Mouse (Mus musculus) adipocyte (in vitro differentiated cells): ENCODE data around the gene Cpne5.
"Not testable (repeated sequence)": the region's sequence is repeated elsewhere in the genome, so short reads cannot be mapped to it uniquely, and the experiment has no call there.

ENCODE experiments used
- DNase-seq: peaks from one replicate; pipeline ENCODE4 v3.0.0-alpha.2; 2016; ENCODE audit warnings: low spot score

Gene Cpne5

DNA sequence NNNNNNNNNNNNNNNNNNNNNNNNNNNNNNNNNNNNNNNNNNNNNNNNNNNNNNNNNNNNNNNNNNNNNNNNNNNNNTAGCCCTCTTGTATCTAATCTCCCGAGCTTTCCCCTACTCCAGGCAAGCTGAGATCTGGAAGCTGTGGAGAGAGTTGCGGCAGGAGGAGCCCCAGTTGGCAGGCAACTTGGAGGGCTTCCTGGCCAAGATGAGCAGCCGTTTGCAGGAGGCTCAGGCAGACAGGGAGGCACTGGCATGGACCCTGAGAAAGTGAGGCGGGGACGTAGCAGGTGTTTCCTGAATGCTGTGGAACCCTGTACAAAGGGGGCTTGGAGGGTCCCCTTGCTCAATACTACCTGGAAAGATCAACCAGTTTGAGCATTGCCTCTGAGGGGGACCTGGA is 102.9 kb downstream of the Cpne5 start:
- peak; percentile 35 for DNase-seq

- no peak for DNase-seq
Observed at GRCm38 (mm10) chr17:29129341-29129740, 108.6 kb downstream of the Cpne5 start.

GRCm38 (mm10) chr17:29126561-29126960 is 111.4 kb downstream of the Cpne5 start:
- DNase-seq, result no peak

- peak; percentile 89 for DNase-seq
Observed at GRCm38 (mm10) chr17:29123578-29124174, 114.3 kb downstream of the Cpne5 start.

DNA sequence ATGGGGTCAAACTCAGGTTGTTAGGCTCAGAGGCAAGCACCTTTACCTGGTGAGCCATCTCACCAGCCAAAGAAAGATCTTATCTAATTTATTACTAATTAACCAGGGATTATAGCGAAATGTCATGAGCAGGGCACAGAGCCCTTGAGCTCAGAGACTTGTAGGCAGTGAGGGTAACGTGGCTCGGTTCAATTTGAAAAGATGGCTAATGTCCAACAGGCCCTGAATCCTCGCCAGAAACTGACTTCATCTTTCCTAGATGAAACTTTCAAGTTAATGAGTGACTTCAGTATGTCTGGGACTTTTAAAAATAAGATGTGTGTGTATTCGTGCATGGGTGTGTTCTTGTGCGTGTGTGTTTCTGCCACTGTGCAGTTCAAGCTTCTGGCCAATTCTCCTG is 115.2 kb downstream of the Cpne5 start:
- peak; percentile 80 for DNase-seq

DNA sequence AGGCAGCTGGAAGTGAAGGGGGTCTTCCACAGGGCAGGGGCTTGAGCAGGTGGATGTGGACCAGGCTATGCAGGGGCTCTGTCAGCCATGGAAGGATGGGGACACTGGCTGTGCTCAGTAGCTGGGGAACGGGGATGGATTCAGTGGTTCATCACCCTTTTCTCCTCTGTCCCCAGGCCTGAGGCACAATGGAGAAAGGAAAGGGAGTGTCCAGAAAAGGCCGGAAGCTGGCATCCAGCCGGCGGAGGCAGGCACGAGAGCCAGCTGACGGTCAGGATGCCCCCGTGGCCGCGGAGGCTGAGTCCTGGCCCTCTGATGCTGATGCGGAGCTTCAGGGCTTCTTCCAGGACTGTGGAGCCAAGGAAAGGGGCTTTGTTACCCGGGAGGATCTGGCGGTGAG is 117.3 kb downstream of the Cpne5 start:
- no peak for DNase-seq

GRCm38 (mm10) chr17:29118057-29118456 is 119.9 kb downstream of the Cpne5 start:
- DNase-seq, result no peak

DNA sequence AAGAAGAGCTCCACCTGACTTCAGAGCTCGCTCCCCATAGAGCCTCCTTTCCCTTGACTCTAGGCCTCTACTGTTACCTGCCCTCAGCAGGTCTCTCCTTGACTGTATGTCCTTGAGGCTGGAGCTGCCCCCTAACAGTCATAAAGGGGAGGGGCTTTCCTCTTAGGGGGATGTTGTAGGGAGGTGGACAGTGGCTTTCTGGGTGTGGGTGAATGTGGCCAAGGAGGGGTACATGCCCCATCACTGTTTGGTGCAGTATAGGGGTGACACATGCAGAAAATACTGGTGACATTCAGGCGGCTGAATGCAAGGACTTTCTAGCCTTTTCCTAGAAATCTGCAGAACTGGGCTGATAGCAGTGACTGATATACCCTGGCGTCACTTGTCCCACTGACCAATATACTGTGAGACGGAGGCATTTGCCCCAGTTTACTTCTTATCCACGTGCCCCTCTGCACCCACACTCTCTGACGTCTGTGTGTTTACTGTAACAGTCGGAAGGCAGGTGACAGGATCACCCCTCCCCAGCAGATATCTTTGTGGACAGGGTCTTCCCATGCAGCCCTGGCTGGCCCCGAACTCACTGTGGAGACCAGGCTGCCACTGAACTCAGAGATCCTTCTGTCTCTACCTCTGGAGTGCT is 120.8 kb downstream of the Cpne5 start:
- DNase-seq, result no peak

- peak; percentile 69 for DNase-seq
Observed at GRCm38 (mm10) chr17:29116023-29116422, 121.9 kb downstream of the Cpne5 start.

DNA sequence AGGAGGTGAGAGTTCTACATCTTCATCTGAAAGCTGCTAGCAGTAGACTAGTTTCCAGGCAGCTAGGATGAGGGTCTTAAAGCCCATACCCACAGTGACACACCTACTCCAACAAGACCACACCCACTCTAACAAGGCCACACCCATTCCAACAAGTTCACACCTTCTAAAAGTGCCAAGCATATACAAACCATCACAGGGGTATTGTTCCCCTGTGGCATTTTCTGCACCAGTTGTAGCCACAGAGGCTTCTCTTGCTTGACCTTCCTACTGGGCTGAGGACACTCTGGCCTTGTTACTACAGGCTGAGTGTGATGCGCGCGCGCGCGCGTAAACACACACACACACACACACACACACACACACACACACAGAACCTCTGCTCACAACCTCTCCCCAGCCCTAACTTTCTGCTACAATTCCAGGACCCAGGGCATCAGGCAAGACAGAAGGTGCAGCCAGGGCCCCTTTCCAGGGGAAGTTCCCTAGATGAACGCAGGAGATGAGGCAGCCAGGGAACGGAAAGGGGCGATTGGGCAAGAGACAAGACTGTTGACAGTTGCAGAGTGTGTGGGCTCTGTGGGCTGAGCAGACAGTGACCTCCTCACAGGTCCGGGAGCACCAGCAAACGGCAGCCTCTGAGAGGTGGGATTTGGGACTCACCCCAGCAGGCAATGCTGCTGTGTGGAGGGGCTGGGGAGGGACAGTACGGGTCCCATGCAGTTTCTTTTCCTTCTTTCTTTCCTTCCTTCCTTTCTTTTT is 124.2 kb downstream of the Cpne5 start, which contains the start of gene Rab44:
Gene Rab44 (plus strand): TSS at position 555 of the 762 bp plus-strand sequence.
- no peak for DNase-seq

DNA sequence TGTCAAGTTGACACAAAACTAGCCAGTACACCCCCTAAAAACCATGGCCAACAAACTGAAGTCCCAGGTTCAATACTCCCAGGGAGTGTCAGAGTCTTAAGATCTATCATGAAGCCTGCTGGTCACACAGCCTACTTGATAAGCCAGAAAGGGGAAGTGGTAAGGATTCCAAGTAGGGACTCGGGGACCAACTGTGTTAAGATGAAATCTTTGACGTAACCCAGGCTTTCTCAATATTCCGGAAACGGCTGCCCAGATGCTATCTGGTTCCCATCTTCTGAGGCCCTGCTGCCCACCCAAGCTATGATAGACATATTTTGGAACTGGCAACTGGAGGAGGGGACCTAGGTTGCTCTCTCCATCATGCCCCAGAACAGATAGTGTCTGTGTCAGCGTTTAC is 126.6 kb downstream of the Cpne5 start:
- no peak for DNase-seq

- not testable (repeated sequence) for DNase-seq
Observed at GRCm38 (mm10) chr17:29110356-29110755, 127.6 kb downstream of the Cpne5 start.
